Mouse (Mus musculus) liver, adult (tissue): ENCODE measurements around the gene Coa6.

ENCODE experiments used
- GATA4 ChIP-seq: IDR thresholded peaks from 2 replicates; pipeline ENCODE4 v1.6.1; 2014; ENCODE audit warnings: mild to moderate bottlenecking, low read length; ENCODE audit not compliant: insufficient replicate concordance

The Coa6 gene

GRCm38 (mm10) chr8:126451158-126451557, 28.8 kb downstream of the Coa6 start:
- no peak for TF ChIP-seq GATA4

- TF ChIP-seq GATA4, result no peak
These were observed 33.1 kb downstream of the Coa6 start for GRCm38 (mm10) chr8:126455383-126455782.

- no peak for TF ChIP-seq GATA4
These were observed 38.0 kb downstream of the Coa6 start for GRCm38 (mm10) chr8:126460274-126460673.

- TF ChIP-seq GATA4, result no peak
These were observed 39.4 kb downstream of the Coa6 start for GRCm38 (mm10) chr8:126461735-126462134.

GRCm38 (mm10) chr8:126464071-126464470, 41.8 kb downstream of the Coa6 start:
- no peak for TF ChIP-seq GATA4

GRCm38 (mm10) chr8:126473802-126474298, 51.5 kb downstream of the Coa6 start:
- TF ChIP-seq GATA4, result no peak

- TF ChIP-seq GATA4, result no peak
These were observed 52.2 kb downstream of the Coa6 start, which contains the start of gene Tarbp1 for GRCm38 (mm10) chr8:126474299-126475187. Gene Tarbp1, minus strand, starts transcription at chr8:126475065.
